Mouse (Mus musculus) myocyte (in vitro differentiated cells): ENCODE results near the gene Rreb1. TPM values are rescaled to one million over a fixed set of nuclear protein-coding genes. Genes with fewer than 3 reads are reported as not detected.

Source experiments
- H3K27me3 ChIP-seq: one replicate; pipeline ENCODE4 v1.6.1; 2011; ENCODE audit not compliant: control insufficient read depth, insufficient read depth, insufficient read length
- H3K36me3 ChIP-seq: one replicate; pipeline ENCODE4 v1.6.1; 2011; ENCODE audit not compliant: control insufficient read depth, insufficient read depth
- H3K4me2 ChIP-seq: one replicate; pipeline ENCODE4 v1.6.1; 2011; ENCODE audit warnings: low read depth, control low read depth
- H3K4me3 ChIP-seq: one replicate; pipeline ENCODE4 v1.5.1; 2011; ENCODE audit warnings: mild to moderate bottlenecking, control low read depth, moderate library complexity
- H3K79me2 ChIP-seq: one replicate; pipeline ENCODE4 v1.6.1; 2011; ENCODE audit not compliant: control insufficient read depth, insufficient read depth
- H3ac ChIP-seq: one replicate; pipeline ENCODE4 v1.6.1; 2011; ENCODE audit not compliant: control insufficient read depth, insufficient read length
- CEBPB ChIP-seq: IDR thresholded peaks from 2 replicates; pipeline ENCODE4 v1.6.1; 2011; ENCODE audit warnings: mild to moderate bottlenecking, moderate library complexity; ENCODE audit not compliant: poor library complexity, insufficient read depth, severe bottlenecking
- E2F4 ChIP-seq: IDR thresholded peaks from one replicate; pipeline ENCODE4 v1.6.1; 2011; ENCODE audit warnings: mild to moderate bottlenecking, control low read depth, moderate library complexity; ENCODE audit not compliant: insufficient read depth
- MAX ChIP-seq: IDR thresholded peaks from one replicate; pipeline ENCODE4 v1.6.1; 2011; ENCODE audit warnings: low read depth, mild to moderate bottlenecking, control low read depth
- MYOD1 ChIP-seq, 3 experiments: IDR thresholded peaks; one replicate each; pipeline ENCODE4 v1.6.1; 2011; ENCODE audit warnings: control low read depth in 2 of 3, low read depth in 2 of 3, mild to moderate bottlenecking in 2 of 3, moderate library complexity in 1 of 3; ENCODE audit not compliant: insufficient read length in 2 of 3, control insufficient read depth in 1 of 3
- MYOG ChIP-seq, 3 experiments: IDR thresholded peaks; one replicate each; pipeline ENCODE4 v1.6.1; 2011; ENCODE audit warnings: control low read depth in 2 of 3, low read depth in 2 of 3, mild to moderate bottlenecking in 2 of 3; ENCODE audit not compliant: insufficient read length in 2 of 3, control insufficient read depth in 1 of 3, insufficient read depth in 1 of 3
- POLR2A ChIP-seq: IDR thresholded peaks from one replicate; pipeline ENCODE4 v1.6.1; 2011; ENCODE audit warnings: low read depth, mild to moderate bottlenecking, control low read depth, moderate library complexity; ENCODE audit not compliant: insufficient read length
- POLR2AphosphoS2 ChIP-seq: IDR thresholded peaks from one replicate; pipeline ENCODE4 v1.6.1; 2011; ENCODE audit warnings: low read depth, control low read depth; ENCODE audit not compliant: insufficient read length
- REST ChIP-seq: IDR thresholded peaks from one replicate; pipeline ENCODE4 v1.6.1; 2011; ENCODE audit warnings: mild to moderate bottlenecking, control low read depth, moderate library complexity; ENCODE audit not compliant: insufficient read depth, insufficient read length
- SRF ChIP-seq: IDR thresholded peaks from one replicate; pipeline ENCODE4 v1.6.1; 2011; ENCODE audit warnings: low read depth; ENCODE audit not compliant: control insufficient read depth, insufficient read length
- TCF12 ChIP-seq: IDR thresholded peaks from one replicate; pipeline ENCODE4 v1.6.1; 2011; ENCODE audit warnings: mild to moderate bottlenecking, control low read depth; ENCODE audit not compliant: poor library complexity, insufficient read depth, severe bottlenecking
- TCF3 ChIP-seq: IDR thresholded peaks from one replicate; pipeline ENCODE4 v1.6.1; 2011; ENCODE audit warnings: low read depth, control low read depth; ENCODE audit not compliant: insufficient read length
- USF1 ChIP-seq: IDR thresholded peaks from one replicate; pipeline ENCODE4 v1.6.1; 2011; ENCODE audit warnings: low read depth, mild to moderate bottlenecking, control low read depth, moderate library complexity
- polyA plus RNA-seq: library from polyadenylated mRNA; unstranded; fragments of >200 nt; fragmentation: generic; extraction: Trizol; gene quantifications from one replicate; pipeline ENCODE4 v1.2.1, GENCODE M21; 2012; ENCODE audit warnings: missing spikeins

The Rreb1 gene
- polyA plus RNA-seq, 1 experiment, result 19.7 TPM

DNA sequence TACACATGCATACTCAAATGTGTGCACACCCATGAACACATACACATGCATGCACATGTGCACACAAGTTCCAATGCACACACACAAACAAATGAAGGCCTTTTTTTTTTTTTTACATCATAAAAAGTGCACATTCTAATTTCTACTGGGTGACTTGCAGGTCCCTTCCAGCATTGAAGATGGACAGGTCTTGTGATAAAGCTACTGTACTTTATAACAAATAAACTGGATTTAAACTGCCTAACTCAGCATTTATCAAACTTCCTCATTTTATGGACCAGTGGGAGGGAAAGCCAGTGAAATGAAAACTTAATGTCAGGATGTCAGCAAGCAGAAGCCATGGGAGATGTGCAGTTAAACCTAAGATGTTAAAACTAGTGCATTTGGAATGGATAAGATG lies 1.5 kb upstream of the Rreb1 start:
- Histone ChIP-seq H3K36me3 (no peaks in the 10 kb centered on the region), H3K4me2 (peak overlapping the region; percentile 65)
- no peak for TF ChIP-seq TCF12
- no peak for TF ChIP-seq USF1
- no peak for TF ChIP-seq MYOD1 (IDR thresholded peaks at IDR 0.05; ENCODE audit: control insufficient read depth in 1 of 3, insufficient read length in 2 of 3, low read depth in 2 of 3)
- TF ChIP-seq MYOG (IDR thresholded peaks at IDR 0.05; ENCODE audit: control insufficient read depth in 1 of 3, insufficient read depth in 1 of 3, insufficient read length in 2 of 3, low read depth in 2 of 3), result no peak
- TF ChIP-seq SRF, result no peak
- TF ChIP-seq TCF3, result no peak
- no peak for TF ChIP-seq MAX
- TF ChIP-seq CEBPB, result no peak
- TF ChIP-seq REST, result no peak
- TF ChIP-seq POLR2A, result no peak
- TF ChIP-seq POLR2AphosphoS2, result no peak
- TF ChIP-seq E2F4, result no peak

DNA sequence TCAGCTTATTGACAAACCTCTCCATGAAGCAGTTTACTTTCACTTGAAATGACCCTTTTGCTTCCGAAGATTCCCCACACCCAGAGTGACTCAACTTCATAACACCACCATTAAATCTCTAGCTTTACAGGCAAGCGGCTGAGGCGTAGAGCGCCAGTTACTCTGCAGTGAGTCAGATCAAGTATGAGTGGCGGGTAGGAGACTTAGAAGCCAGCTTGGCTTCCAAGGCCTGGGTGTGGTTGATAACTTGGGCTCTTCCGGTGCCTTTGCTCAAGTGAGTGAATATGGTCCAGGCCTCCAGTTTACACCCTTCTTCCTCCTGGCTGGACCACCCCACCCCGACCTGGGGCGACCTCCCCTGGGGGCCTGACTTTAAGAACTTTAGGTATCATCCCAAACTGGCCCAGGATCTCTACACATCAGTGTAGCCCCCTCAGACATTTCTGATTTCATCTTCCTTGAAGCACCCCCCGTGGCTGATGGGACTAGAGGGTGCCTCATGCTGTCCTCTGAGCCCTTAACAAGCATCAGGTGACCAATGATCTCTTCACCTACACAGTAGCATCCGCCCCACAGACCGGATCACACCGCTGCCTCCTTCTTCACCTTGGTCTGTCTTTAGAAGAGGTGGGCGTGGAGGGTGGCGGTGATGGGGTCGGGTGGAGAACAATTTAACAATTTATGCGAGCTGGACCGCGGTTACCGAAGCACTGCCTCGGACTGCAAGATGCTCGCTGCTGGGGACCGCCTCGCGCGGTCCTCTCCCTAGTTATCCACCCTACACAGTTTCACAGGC lies 651 bp upstream of the Rreb1 start:
- Histone ChIP-seq H3K27me3 (no peaks in the 10 kb centered on the region), H3K4me2 (peak overlapping the region; percentile 65), H3K36me3 (no peaks in the 10 kb centered on the region), H3K4me3 (peak overlapping the region; percentile 32), H3ac (no peak overlapping the region), H3K79me2 (no peaks in the 10 kb centered on the region)
- TF ChIP-seq MYOG (IDR thresholded peaks at IDR 0.05; ENCODE audit: control insufficient read depth in 1 of 3, insufficient read depth in 1 of 3, insufficient read length in 2 of 3, low read depth in 2 of 3) (no peak), SRF (no peak), POLR2A (no peak), E2F4 (no peak), REST (no peak), TCF12 (no peak), MAX (no peak), POLR2AphosphoS2 (no peak), USF1 (no peak)

More for the DNA sequence above, 1.5 kb upstream of the Rreb1 start:
- Histone ChIP-seq H3K79me2 (no peaks in the 10 kb centered on the region), H3K27me3 (no peaks in the 10 kb centered on the region), H3K4me3 (no peak overlapping the region), H3ac (no peak overlapping the region)

DNA sequence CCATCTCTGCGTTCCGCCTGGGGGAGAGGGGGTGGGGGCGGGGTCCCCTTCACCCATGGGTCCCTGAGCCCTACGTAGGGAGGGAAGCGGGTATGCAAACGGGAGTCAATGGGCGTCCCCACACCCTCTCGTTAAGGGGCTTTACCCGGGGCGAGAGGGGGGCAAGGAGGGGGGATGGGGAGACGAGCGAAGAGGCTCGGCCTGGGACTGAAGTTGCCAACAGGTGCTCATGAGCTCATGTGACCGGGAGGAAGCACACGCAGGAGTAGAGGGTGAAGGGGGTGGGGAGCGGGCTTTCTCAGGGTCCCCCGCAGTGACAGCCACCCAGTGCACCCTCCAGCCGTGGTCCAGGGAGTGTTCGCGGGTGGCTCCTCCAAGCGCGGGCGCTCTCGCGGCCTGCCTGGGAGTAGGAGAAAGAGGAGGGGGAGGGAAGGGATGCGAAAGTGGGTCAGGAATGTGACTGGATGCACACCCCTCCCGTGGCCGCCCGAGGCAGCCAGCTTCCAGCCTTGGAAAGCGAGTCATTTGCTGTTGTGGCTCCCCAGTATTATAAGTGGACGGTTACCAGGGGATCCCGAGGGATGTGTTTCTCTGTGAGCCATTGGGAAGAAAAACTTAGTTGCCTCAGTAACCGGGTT lies 513 bp downstream of the Rreb1 start:
- Histone ChIP-seq H3K27me3 (no peaks in the 10 kb centered on the region), H3K79me2 (no peaks in the 10 kb centered on the region), H3K36me3 (no peaks in the 10 kb centered on the region), H3K4me3 (peak overlapping the region; percentile 32), H3ac (peak overlapping the region; percentile 8), H3K4me2 (peak overlapping the region; percentile 65)
- no peak for TF ChIP-seq SRF
- TF ChIP-seq MYOD1 (IDR thresholded peaks at IDR 0.05; ENCODE audit: control insufficient read depth in 1 of 3, insufficient read length in 2 of 3, low read depth in 2 of 3), result peak in 1 of 3 experiments; percentile 70
- peak in 1 of 3 experiments; percentile 62 for TF ChIP-seq MYOG (IDR thresholded peaks at IDR 0.05; ENCODE audit: control insufficient read depth in 1 of 3, insufficient read depth in 1 of 3, insufficient read length in 2 of 3, low read depth in 2 of 3)
- no peak for TF ChIP-seq E2F4
- TF ChIP-seq TCF12, result no peak
- no peak for TF ChIP-seq POLR2AphosphoS2
- TF ChIP-seq POLR2A, result peak; percentile 30
- no peak for TF ChIP-seq TCF3
- TF ChIP-seq USF1, result no peak
- no peak for TF ChIP-seq CEBPB
- no peak for TF ChIP-seq MAX
- no peak for TF ChIP-seq REST

DNA sequence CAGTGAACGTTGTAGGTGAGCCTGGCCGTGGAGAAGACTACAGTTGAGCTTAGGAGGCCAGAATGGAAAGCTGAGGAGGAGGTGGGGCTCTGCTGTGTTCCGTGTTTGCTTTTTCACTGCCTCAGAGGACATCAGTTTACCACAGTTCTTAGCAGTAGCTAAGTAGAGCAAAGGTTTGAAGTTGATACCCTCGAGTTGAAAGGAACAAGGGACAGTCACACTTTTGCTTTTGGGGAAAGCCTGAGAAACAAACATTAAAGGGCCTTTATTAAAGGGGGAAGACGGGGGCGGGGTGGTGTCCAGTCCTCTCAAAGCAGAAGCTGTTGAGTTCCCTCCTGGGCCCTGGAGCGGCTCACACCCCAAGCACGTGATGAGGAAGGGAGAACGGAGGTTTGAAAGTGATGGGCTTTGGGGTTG lies 1.1 kb downstream of the Rreb1 start:
- H3K36me3 ChIP-seq, result no peaks in the 10 kb centered on the region
- no peaks in the 10 kb centered on the region for H3K27me3 ChIP-seq
- peak overlapping the region; percentile 32 for H3K4me3 ChIP-seq
- H3ac ChIP-seq, result peak overlapping the region; percentile 8
- TF ChIP-seq TCF3, result no peak
- no peak for TF ChIP-seq MYOD1 (IDR thresholded peaks at IDR 0.05; ENCODE audit: control insufficient read depth in 1 of 3, insufficient read length in 2 of 3, low read depth in 2 of 3)
- no peak for TF ChIP-seq MYOG (IDR thresholded peaks at IDR 0.05; ENCODE audit: control insufficient read depth in 1 of 3, insufficient read depth in 1 of 3, insufficient read length in 2 of 3, low read depth in 2 of 3)
- no peak for TF ChIP-seq REST
- TF ChIP-seq TCF12, result no peak
- TF ChIP-seq CEBPB, result no peak
- no peak for TF ChIP-seq USF1
- TF ChIP-seq POLR2AphosphoS2, result no peak
- no peak for TF ChIP-seq E2F4
- TF ChIP-seq POLR2A, result no peak
- no peak for TF ChIP-seq SRF
- no peak for TF ChIP-seq MAX
- peak overlapping the region; percentile 65 for H3K4me2 ChIP-seq
- no peaks in the 10 kb centered on the region for H3K79me2 ChIP-seq
